Mouse (Mus musculus) forebrain, embryonic 12.5 days (tissue): Measurements from ENCODE around the gene Pemt. TPM values are rescaled to one million over a fixed set of nuclear protein-coding genes. Genes with fewer than 3 reads are reported as not detected.

Source experiments
- ATAC-seq: fragments of 200-750 bp; cut with Nextera tagmentation; 2 replicates; pipeline ENCODE4 v1.8.0; 2017; ENCODE audit warnings: moderate TSS enrichment; ENCODE audit not compliant: low FRiP score
- H3K27ac ChIP-seq: fragments of 300-500 bp; sonication (generic); 2 replicates; pipeline ENCODE4 v1.5.1; 2016; ENCODE audit warnings: mild to moderate bottlenecking
- H3K27me3 ChIP-seq: fragments of 300-500 bp; sonication (generic); 2 replicates; pipeline ENCODE4 v1.6.1; 2016; ENCODE audit warnings: mild to moderate bottlenecking
- H3K36me3 ChIP-seq: fragments of 300-500 bp; sonication (generic); replicated peaks from 2 replicates; pipeline ENCODE4 v1.6.1; 2016; ENCODE audit warnings: mild to moderate bottlenecking
- H3K4me1 ChIP-seq: fragments of 300-500 bp; sonication (generic); 2 replicates; pipeline ENCODE4 v1.6.1; 2016
- H3K4me2 ChIP-seq: fragments of 300-500 bp; sonication (generic); 2 replicates; pipeline ENCODE4 v1.6.1; 2016; ENCODE audit warnings: mild to moderate bottlenecking, moderate library complexity
- H3K4me3 ChIP-seq: fragments of 300-500 bp; sonication (generic); replicated peaks from 2 replicates; pipeline ENCODE4 v1.5.1; 2016; ENCODE audit warnings: mild to moderate bottlenecking
- H3K9ac ChIP-seq: fragments of 300-500 bp; sonication (generic); 2 replicates; pipeline ENCODE4 v1.6.1; 2016; ENCODE audit warnings: mild to moderate bottlenecking
- H3K9me3 ChIP-seq: fragments of 300-500 bp; sonication (generic); 2 replicates; pipeline ENCODE4 v1.6.1; 2016
- WGBS: fragments of 180-500 bp; shearing (Covaris S2); methylation state at CpG from one replicate; pipeline ENCODE4 v1.1.7; 2016; 5-methylcytosine and 5-hydroxymethylcytosine counted together
- polyA plus RNA-seq: library from polyadenylated mRNA; unstranded; fragments of >200 nt; fragmentation: Nextera tagmentation; extraction: Ambion mirVana; gene quantifications from 2 replicates; pipeline ENCODE4 v1.2.1, GENCODE M21; 2016

Gene Pemt
- polyA plus RNA-seq = 5.4 and 6.3 TPM in 2 replicates

GRCm38 (mm10) chr11:60046058-60046735, at the start of gene Pemt:
Pemt (minus strand) TSS chr11:60046489.
- Histone ChIP-seq H3K4me3 (peak within 1 kb of the TSS; percentile 57), H3K9me3 (no peaks in the 10 kb centered on the region), H3K27me3 (no peaks in the 10 kb centered on the region), H3K4me2 (peak within 1 kb of the TSS; percentile 65), H3K27ac (peak within 1 kb of the TSS; percentile 81), H3K9ac (peak within 1 kb of the TSS; percentile 65), H3K36me3 (no peaks in the 10 kb centered on the region), H3K4me1 (peaks cover 6% of the 10 kb centered on the region)
- under 1% methylated on average over 44 of the region's 44 CpGs for WGBS
- peak; percentile 99 for ATAC-seq

- Histone ChIP-seq H3K9me3 (no peaks in the 10 kb centered on the region), H3K9ac (no peak overlapping the region), H3K4me1 (peaks cover 31% of the 10 kb centered on the region), H3K36me3 (no peaks in the 10 kb centered on the region), H3K4me3 (no peak overlapping the region), H3K4me2 (no peak overlapping the region), H3K27ac (peak overlapping the region; percentile 71), H3K27me3 (no peaks in the 10 kb centered on the region; the same call in 1 of the 2 replicates)
- no peak for ATAC-seq
- 49% methylated on average over 9 of the region's 9 CpGs for WGBS
Measured at GRCm38 (mm10) chr11:60094909-60095810, 48.9 kb upstream of the Pemt start.

GRCm38 (mm10) chr11:60093984-60094587, 47.8 kb upstream of the Pemt start:
- Histone ChIP-seq H3K9ac (no peak overlapping the region), H3K27me3 (no peaks in the 10 kb centered on the region; the same call in 1 of the 2 replicates), H3K4me2 (no peak overlapping the region; the same call in 1 of the 2 replicates), H3K4me1 (peaks cover 35% of the 10 kb centered on the region), H3K36me3 (no peaks in the 10 kb centered on the region), H3K4me3 (no peak overlapping the region), H3K9me3 (no peaks in the 10 kb centered on the region), H3K27ac (peak overlapping the region; percentile 71)
- ATAC-seq = peak; percentile 79
- 25% methylated on average over 7 of the region's 7 CpGs for WGBS

GRCm38 (mm10) chr11:60093227-60093626, 46.9 kb upstream of the Pemt start:
- H3K4me3 ChIP-seq = no peak overlapping the region
- H3K4me2 ChIP-seq = no peak overlapping the region
- no peak overlapping the region for H3K9ac ChIP-seq
- peak overlapping the region; percentile 71 for H3K27ac ChIP-seq
- no peaks in the 10 kb centered on the region; the same call in 1 of the 2 replicates for H3K27me3 ChIP-seq
- H3K4me1 ChIP-seq = peaks cover 37% of the 10 kb centered on the region
- no peaks in the 10 kb centered on the region for H3K9me3 ChIP-seq
- no peak for ATAC-seq
- H3K36me3 ChIP-seq = no peaks in the 10 kb centered on the region

- Histone ChIP-seq H3K4me1 (peaks cover 37% of the 10 kb centered on the region), H3K4me3 (no peak overlapping the region), H3K9ac (no peak overlapping the region), H3K27me3 (no peaks in the 10 kb centered on the region; the same call in 1 of the 2 replicates), H3K9me3 (no peaks in the 10 kb centered on the region), H3K27ac (no peak overlapping the region), H3K4me2 (no peak overlapping the region), H3K36me3 (no peaks in the 10 kb centered on the region)
- no peak for ATAC-seq
- WGBS = 76% methylated on average over 7 of the region's 7 CpGs
Measured at GRCm38 (mm10) chr11:60091422-60091761, 45.1 kb upstream of the Pemt start.

- no peaks in the 10 kb centered on the region; the same call in 1 of the 2 replicates for H3K27me3 ChIP-seq
- H3K9me3 ChIP-seq = no peaks in the 10 kb centered on the region
- no peak overlapping the region for H3K4me3 ChIP-seq
- WGBS = 85% methylated on average over 5 of the region's 5 CpGs
- H3K4me1 ChIP-seq = peaks cover 37% of the 10 kb centered on the region
- H3K27ac ChIP-seq = no peak overlapping the region
- ATAC-seq = no peak
- no peak overlapping the region for H3K9ac ChIP-seq
- H3K4me2 ChIP-seq = no peak overlapping the region
- H3K36me3 ChIP-seq = no peaks in the 10 kb centered on the region
Measured at GRCm38 (mm10) chr11:60090696-60091421, 44.6 kb upstream of the Pemt start.

- Histone ChIP-seq H3K9ac (no peak overlapping the region), H3K4me3 (no peak overlapping the region), H3K36me3 (no peaks in the 10 kb centered on the region), H3K27ac (no peak overlapping the region), H3K27me3 (no peaks in the 10 kb centered on the region; the same call in 1 of the 2 replicates), H3K9me3 (no peaks in the 10 kb centered on the region), H3K4me1 (peaks cover 20% of the 10 kb centered on the region), H3K4me2 (no peak overlapping the region)
- WGBS = 38% methylated on average over 4 of the region's 4 CpGs
- peak; percentile 75 for ATAC-seq
Measured at GRCm38 (mm10) chr11:60088947-60089346, 42.7 kb upstream of the Pemt start.

- ATAC-seq = no peak
- no peaks in the 10 kb centered on the region for H3K36me3 ChIP-seq
- H3K9ac ChIP-seq = no peak overlapping the region
- H3K4me2 ChIP-seq = no peak overlapping the region
- H3K4me3 ChIP-seq = no peak overlapping the region
- H3K4me1 ChIP-seq = 0 out of 2 replicates have a peak, but pooled peaks cover 6% of the 10 kb centered on the region
- WGBS = 58% methylated on average over 1 of the region's 1 CpGs
- no peak overlapping the region for H3K27ac ChIP-seq
- H3K27me3 ChIP-seq = no peaks in the 10 kb centered on the region; the same call in 1 of the 2 replicates
- no peaks in the 10 kb centered on the region for H3K9me3 ChIP-seq
Measured at GRCm38 (mm10) chr11:60086676-60087075, 40.4 kb upstream of the Pemt start.

- no peaks in the 10 kb centered on the region for H3K9me3 ChIP-seq
- no peak overlapping the region for H3K4me2 ChIP-seq
- no peak overlapping the region for H3K9ac ChIP-seq
- no peaks in the 10 kb centered on the region for H3K36me3 ChIP-seq
- 0 out of 2 replicates have a peak, but pooled peaks cover 6% of the 10 kb centered on the region for H3K4me1 ChIP-seq
- H3K4me3 ChIP-seq = no peak overlapping the region
- H3K27me3 ChIP-seq = no peaks in the 10 kb centered on the region
- no peak for ATAC-seq
- WGBS = 43% methylated on average over 2 of the region's 2 CpGs
- no peak overlapping the region for H3K27ac ChIP-seq
Measured at GRCm38 (mm10) chr11:60084589-60084988, 38.3 kb upstream of the Pemt start.

- no peak overlapping the region for H3K4me3 ChIP-seq
- H3K9me3 ChIP-seq = no peaks in the 10 kb centered on the region
- WGBS = 10% methylated on average over 4 of the region's 4 CpGs
- no peak for ATAC-seq
- no peak overlapping the region for H3K9ac ChIP-seq
- 0 out of 2 replicates have a peak, but pooled peaks cover 4% of the 10 kb centered on the region for H3K27me3 ChIP-seq
- no peaks in the 10 kb centered on the region for H3K4me1 ChIP-seq
- no peak overlapping the region for H3K27ac ChIP-seq
- no peaks in the 10 kb centered on the region for H3K36me3 ChIP-seq
- no peak overlapping the region for H3K4me2 ChIP-seq
Measured at GRCm38 (mm10) chr11:60076790-60077189, 30.5 kb upstream of the Pemt start.

- Histone ChIP-seq H3K27me3 (0 out of 2 replicates have a peak, but pooled peaks cover 4% of the 10 kb centered on the region), H3K4me1 (no peaks in the 10 kb centered on the region), H3K4me3 (no peak overlapping the region), H3K4me2 (no peak overlapping the region), H3K9me3 (no peaks in the 10 kb centered on the region), H3K9ac (no peak overlapping the region), H3K27ac (no peak overlapping the region), H3K36me3 (no peaks in the 10 kb centered on the region)
- ATAC-seq = no peak
- WGBS = 80% methylated on average over 3 of the region's 3 CpGs
Measured at GRCm38 (mm10) chr11:60076183-60076582, 29.9 kb upstream of the Pemt start.
